Mouse (Mus musculus) layer of hippocampus, postnatal 25 days (tissue): ENCODE measurements around the gene Zfp281. TPM values are rescaled to one million over a fixed set of nuclear protein-coding genes. Genes with fewer than 3 reads are reported as not detected.

Source experiments
- DNase-seq, 2 experiments: peaks; one replicate each; pipeline ENCODE4 v3.0.0; 2022; ENCODE audit warnings: mixed read lengths in 2 of 2, low spot score in 1 of 2; ENCODE audit errors: extremely low spot score in 1 of 2
- total RNA-seq, 2 experiments: library from RNA; stranded (reverse); gene quantifications; 2 replicates each; pipeline ENCODE4 v1.2.3; 2021

Gene Zfp281
- total RNA-seq, 2 experiments from 2014 or later: 34.3 to 36.5 TPM

DNA sequence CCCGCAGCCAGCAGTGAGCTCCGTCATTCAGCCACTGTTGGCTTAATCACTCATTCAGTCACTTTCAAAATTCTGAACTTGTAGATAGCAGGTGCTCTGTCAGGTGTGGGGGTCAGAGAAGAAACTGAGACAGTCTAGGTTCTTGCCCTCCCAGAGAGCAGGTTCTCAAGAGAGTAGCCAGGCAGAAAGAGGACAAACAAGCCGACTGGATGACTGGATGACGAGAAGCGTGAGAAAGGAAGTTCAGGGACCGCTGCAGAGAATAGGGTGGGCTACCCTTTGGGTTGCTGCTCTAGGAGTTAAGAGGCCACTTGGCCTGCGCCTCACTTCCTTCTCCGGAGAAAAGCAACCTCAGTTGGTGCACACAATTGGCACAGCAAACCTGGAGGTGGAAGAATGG, 28.8 kb downstream of the Zfp281 start:
- DNase-seq: no peak

DNA sequence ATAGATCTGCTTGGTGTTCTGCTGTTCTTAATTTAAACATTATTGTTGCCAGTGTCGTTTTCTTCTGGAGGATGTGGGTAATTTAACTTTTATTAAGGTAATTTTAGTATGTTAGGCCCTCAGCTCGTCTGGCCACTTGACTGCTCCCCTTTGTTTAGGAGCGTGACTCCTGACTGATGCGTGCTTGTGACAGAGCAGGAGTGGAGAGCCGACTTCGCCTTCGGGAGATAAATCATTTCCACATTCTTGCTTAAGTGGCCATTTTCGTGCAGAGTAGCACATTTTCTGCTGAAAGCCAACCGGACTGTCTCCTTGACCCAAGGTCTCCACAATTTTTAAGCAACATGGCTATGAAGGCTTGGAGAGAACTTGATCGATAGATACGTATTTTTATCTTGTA, 29.7 kb downstream of the Zfp281 start:
- no peak for DNase-seq

DNA sequence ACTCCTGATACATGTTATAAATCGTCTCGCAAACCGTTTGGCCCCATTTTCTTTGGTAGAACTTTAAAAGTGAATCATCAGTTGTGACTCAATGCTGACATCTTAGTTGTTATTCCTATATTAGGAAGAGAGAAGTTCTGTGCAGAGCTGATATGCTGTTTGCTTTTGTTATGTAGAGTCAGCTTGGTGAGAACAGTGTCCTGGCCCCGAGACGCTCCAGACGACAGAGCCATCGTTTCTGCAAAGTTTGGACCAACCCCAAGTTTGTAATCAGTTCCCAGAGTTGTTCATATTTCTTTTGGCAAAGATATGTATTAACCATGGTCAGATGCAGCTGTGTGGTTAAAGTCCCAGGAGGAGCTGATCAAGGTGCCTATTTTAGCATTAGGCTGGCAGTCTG, 31.9 kb downstream of the Zfp281 start:
- DNase-seq: no peak

DNA sequence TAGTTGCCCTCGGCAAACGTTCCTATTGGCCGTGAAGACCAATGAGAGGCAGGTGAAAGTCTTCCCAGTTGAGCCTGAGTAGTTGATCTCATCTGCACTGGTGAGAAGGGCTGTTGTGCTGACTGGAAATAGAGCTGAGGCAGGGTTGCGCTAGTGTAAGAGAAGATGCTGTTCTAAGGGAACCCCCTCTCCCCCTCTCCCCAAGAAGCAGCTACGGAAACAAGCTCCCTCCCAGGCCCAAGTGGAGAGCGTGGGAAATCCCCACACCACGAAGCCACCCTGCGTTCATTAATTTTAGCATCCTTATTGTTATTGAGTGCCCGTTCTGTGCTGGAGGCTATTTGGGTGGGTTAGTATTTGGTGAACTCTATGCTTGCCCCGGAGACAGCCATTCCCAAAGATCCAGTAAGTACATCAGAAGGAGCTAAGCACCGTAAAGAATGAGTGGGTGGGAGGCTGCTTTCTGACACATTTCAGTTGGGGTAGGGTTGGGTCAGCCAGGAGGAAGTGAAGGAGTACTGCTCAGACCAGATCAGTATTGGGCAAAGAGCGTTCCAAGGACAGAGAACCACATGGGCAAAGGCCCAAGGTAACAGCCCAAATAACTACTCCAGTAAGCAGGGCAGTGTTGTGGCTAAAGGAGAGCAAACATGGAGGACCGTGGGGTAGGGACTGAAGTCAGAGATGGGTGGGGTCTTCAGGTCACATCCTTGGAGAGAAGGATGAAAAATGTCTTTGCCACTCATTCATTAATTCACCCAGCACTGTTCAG, 33.9 kb downstream of the Zfp281 start:
- no peak for DNase-seq

DNA sequence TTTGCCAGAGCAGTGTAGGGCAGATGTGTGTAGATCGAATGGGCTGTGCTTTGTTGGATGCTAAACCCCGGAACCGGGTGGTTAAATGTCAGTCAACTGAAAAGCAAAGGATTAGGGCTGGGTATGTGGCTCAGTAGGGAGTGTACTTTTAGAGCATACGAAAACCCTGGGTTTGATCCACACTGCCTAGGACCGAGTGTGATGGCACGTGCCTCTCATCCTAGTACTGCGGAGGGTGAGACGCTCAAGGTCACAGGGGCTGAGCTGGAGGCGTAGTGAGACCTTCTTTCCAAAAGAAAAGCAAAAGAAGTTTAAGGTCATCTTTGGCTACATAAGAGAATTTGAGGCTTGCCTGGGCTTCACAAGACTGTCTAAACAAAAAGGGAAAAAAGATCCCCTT, 34.6 kb downstream of the Zfp281 start:
- DNase-seq: no peak

DNA sequence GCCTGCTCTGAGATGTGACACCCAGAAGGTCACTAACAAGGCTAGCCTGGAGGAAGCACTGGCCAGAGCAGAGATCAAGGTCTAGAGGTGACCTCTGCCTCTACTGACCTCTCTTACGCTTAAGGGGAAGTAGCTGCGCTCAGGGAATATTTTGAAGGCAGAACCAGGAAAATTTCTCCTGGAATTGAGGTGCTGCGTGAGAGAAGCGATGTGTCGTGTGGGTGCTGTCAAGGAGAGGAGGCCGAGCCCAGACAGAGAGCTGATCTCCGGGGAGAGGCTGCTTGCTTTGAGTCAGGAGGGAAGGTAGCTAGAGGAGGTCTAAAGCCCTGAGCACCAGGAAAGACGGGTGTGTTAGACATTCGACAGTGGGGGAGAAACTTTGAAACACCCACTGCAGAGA, 35.2 kb downstream of the Zfp281 start:
- no peak for DNase-seq

DNA sequence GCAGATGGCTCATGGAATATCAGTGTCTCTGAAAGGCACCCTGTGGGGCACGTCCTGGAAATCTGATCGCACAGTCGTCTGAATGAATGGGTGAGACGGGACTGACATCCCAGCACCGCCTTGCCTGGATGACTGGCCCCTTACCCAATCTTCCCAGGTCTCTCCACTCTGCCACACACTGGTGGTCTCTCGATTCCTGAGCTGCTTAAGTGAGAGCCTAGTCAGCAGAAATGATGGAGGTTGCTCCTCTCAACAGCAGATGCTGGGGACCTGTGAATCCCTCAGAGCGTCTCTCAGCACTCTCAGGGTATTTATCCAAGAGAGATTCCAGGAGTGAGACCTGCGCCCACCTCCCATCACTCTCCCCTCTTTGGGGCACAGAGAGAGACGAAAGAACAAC, 36.8 kb downstream of the Zfp281 start:
- no peak for DNase-seq

DNA sequence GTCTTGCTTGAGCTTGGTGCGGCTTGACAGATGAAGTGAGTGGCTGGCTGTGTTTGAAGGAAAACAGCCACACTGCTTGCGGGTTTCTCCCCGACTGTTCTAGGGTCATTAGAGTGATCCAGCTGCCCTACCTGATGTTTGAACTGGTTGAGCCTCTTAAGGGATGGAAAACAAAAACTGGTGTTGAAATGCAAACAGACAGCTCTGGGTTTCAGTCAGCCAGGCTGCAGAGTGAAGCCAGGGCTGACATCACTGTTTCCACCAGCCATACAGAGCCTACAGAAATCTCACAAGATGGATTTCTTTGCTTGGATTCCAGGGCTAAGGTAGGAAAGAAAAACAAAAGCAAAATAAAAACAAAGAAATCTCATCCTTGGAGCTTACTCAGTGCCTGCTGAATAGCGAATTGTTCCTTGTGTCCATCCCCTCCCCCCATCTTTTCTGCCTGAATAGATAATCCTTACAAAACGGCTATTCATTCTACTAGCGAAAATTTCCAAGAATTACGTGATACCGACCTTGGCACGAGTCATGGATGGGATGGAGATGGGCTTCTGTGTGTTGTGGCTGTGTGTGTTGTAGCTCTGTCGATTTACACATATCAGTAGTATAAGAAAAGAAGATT, 37.4 kb downstream of the Zfp281 start:
- no peak for DNase-seq

DNA sequence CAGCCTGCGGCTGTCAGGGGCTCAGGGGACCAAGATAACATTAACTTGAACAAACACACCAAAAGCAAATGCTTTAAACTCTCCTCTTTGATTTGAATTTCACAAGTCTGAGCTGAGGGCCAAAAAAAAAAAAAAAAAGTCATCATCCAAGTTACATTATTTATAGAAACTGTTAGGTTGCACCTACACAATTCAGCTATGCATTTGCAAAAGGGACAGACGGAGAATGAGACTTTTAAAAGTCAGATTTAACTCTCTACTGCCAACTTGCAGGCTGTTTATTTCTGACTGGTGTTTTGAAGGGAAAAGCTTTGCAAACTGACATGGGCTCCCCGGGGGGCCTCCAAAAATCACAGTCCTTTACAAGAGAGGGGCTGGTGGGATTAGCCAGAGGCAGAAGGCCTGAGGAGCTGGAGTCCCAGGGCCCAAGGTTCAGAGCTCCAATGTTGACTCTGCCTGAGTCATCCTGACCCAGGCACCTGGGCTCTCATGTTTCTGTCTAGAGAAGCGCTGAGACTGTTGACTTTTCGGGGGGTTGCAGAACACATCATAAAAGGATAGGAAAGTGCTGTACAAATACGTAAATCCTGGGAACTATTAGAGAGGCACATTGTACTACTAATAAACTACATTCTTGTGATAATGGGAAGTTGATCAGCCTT, 40.4 kb downstream of the Zfp281 start:
- no peak for DNase-seq

DNA sequence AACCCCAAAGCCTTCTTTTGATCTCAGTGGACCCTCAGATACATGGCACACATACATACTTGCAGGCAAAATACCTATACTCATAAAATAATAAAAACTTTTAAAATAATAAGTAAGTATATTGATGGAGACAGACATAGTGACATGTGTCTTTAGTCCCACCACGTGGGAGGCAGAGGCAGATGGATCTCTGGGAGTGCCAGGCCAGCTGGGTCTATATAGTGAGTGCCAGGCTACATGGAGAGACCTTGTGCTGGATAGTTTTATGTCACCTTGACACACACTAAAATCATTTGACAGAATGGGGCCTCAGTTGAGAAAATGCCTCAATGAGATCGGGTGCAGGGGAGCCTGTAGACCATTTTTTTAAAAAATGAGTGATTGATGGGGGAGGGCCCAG, 41.8 kb downstream of the Zfp281 start:
- DNase-seq: no peak

DNA sequence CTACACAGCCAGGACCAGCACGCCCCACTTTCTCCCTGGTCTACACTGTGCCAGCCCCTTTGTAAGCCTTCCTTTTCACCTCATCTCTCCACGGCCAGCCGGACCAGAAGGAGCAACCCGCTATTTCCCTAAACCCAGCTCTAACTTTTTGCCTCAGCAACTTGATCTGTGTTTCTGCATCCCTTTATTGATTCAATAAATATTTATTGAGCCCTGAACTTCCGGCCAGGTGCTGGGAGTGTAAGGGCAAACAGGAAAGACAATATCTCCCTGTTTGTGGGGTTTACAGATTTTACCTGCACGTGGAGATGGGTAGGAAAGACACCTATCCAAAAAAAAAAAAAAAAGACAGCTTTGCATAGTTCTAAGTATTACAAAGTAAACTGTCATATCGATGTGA, 45.2 kb downstream of the Zfp281 start:
- no peak for DNase-seq

DNA sequence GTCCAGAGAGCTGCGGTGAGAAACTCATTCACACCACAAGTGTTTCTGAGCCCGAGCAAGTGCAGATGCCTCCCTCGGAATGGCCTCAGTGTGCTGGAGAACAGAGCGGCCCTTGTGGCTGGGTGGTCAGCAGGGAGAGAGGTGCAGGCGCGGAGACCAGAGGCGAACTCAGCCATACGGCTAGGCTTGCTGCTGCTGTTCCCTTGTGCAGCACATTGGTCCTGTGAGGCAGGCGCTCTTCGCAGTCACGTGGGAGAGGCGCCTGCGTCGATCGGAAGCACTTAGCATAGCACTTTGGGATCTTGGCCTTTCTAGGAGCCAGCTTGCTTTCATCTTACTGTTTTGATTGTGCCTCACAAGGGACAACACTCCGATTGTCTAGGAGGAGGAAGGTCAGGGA, 45.7 kb downstream of the Zfp281 start:
- DNase-seq: no peak

DNA sequence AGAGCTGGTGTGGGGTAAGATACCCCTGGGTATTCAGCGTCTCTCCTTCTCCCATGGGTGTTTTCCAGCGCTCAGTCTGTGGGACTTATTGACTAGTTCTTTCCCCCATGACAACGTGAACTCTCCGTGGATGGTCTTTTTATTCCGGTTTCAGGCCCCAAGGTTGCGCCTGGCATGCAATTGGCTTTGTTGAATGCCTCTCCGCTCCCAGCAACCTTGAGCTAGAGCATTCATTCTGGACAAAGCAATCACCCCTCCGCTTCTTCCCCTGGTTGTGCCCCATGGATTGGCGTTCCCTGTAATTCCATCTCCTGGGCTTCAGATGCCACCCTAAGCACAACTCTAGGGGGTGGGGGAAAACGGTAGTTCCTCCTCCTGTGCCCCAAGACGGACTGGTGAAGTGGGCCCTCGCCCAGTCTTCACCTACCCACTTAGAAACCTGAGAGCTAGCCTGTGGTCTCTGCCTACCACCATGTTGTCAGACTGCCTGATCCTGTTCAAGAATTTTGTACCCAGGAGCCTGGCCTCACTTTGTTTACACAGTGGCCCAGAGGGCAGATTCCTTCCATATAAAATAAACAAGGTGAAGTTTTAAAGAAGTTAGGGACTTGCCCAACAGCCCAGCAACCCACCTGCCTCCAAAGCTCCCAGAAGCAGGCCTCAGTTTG, 47.2 kb downstream of the Zfp281 start:
- no peak for DNase-seq

DNA sequence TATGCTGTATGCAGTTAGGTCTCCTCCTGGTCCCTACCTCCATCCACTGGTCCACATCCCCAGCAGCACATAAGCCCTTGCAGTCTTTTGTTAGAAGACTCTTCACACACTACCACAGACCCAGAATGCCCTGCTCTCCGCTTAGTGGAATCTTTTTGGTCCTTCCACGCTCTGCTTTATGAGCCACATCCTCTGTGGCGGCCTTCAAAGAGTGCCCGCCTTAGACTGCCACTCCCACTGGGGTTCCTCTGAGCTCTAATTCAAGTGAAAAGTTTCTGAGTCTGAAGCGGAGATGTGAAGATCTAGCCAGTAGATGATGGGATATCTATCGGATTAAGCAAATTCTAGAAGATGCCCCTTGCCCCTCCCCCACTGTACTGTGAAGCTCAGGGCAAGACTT, 47.9 kb downstream of the Zfp281 start:
- DNase-seq: no peak

DNA sequence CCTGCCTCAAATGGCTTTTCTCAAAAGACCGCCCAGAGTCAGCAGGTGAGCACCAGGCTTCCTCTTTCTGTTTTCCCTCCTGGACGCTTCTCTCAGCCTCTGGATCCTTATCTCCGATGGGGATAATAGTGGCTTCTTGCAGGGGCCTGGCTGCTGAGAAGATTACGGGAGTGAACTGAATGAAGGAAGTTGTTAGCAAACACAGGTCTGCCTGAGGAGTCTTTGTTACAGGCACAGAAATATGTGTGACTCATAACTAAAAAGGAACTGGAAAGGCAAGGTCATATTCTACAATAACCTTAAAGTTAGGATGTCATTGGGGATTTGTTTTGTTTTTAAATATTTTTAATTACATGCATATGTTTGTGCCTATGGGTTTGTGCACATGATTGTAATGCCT, 48.6 kb downstream of the Zfp281 start:
- no peak for DNase-seq

DNA sequence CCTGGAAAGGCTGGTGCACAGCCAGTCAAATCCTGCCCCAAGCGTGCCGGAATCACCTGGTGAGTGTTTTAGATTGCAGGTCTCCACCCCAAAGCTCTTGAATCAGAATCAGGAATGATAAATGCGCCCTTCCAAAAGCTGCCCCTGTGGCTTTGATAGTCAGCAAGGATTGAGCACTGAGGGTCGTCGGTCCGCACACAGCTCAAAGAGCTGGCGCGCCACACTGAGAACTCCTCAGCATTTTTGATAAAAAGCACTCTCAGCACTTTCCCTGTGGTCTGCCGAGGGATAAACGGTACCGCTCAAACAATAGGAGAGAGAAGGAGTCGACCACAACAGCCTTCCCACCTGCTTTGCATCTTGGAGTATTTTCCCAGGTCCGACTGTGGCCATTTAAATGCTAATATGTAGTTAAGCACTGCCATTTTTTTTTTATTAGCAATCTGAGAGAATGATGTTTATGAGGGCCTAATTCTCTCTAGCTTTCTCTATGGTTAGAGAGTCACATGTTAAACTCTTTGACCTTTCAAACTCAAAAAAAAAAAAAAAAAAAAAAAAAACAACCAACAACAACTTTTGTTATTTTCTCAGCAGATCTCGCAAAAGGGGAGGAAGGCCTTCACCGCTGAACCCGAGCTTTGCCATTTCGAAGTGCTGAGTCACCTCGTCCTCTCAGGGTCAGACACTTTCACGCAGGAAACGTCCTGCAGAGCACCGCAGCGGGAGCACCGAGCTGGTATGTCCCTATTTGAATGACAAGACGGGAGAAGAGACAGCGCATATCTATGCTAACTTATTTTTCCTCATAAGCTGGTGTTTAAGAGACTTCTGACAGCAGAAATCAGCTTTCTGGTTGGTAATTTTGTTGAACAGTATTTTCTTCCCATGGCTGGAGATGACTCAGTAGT, 50.1 kb downstream of the Zfp281 start:
- DNase-seq: no peak

DNA sequence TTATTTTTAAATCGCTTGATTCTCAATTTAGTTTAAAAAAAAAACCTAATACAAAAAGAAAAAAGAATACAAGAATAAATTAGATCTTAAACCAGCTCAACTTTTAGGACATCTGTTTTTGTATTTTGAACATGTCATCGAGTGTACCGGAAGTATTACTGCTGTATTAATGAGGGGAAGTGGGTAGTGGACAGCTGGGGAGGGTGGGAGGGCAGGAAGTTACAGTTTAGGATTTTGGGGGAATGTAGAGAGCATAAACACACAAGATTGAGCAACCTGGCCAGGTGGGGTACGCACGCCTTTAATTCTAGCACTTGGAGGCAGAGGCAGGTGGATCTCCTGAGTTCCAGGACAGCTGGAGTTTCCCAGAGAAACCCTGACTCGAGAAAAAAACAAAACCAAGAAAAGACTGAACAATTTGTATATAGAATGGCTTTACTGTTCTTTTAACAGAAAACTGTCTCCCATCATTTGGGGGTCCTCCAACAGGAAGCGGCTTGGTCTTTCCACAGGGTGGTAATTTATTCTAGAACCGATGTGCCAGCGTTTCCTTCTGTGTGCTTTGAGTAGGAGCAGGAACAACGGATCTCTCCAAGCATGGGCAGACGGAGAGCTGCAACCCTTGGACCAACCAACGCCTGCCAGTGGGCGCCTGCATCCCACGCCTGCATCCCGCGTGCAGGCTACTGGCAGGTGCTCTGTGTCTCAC, 51.2 kb downstream of the Zfp281 start:
- no peak for DNase-seq

DNA sequence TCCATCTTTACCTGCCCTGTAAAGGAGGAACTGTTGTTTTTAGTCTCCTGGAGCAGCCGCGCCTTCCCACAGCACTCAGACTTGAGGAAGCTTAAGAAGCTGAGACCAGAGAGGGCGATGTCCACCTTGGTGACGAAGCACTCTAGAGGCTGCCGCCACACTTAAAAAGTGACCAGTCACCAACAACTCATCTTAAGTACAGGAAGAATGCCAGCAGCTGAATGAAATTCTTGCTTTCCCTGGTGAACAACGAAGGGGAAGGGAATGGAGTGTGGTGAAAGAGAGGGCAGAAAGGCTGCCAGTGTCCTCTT, 51.7 kb downstream of the Zfp281 start:
- no peak for DNase-seq

DNA sequence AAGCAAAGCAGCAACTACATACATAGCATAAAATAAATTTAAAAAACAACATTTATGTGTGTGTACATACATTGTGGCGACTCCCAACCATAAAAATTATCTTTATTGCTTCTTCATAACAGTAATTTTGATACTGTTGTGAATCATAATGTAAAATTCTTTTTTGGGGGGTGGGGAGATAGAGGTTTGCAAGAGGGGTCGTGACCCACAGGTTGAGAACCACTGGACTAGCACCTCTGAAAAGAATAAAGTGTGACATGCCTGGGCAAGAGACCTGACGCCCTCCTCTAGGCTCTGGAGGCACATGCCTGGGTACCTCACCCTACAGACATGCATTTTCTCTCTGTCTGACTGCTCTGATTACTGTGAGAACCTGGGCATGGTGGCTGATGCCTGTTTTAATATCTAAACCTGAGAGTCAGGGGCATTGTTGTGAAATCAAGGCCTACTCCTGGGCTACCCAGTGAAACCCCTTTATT, 53.2 kb downstream of the Zfp281 start:
- DNase-seq: no peak

DNA sequence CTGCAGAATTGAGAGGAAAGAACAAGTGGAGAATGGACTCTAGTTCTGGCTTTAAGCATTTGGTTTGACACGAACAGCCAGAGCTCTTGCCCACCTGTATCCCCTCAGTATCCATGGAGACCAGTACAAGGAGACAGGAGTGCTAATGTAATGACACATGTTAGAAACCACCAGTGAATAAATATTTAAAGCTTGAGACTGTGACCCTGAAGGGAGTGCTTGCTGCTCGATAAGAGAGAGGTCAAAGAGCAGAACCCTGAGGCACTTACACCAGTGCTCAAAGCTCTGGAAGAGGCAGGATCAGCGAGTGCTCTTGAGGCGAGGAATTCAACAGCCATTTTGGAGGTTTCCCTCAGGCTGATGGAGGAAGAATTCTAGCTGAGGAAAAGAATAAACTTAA, 54.1 kb downstream of the Zfp281 start:
- DNase-seq: no peak
